Comparison of ENCODE assay signal across 8 mouse cellular contexts in genomic region chr1:134708274-134708673, GRCm38 (mm10).
DNase-seq lines count a peak whose midpoint lies in the region; ATAC-seq lines count a peak whose summit lies in the region.

No protein-coding gene starts in this region.

- H3K4me2 ChIP-seq in heart, embryonic 14.5 days (ENCODE audit: low read length) = peak overlapping the region; percentile 97
- peak overlapping the region; percentile 96 for H3K4me2 ChIP-seq in midbrain, embryonic 11.5 days

- no peak overlapping the region for H3K27ac ChIP-seq in heart, embryonic 14.5 days (replicated peaks in 1 of 2; ENCODE audit: control insufficient read depth in 1 of 2, insufficient read depth in 1 of 2, low read depth in 2 of 2, low read length in 2 of 2)
- peak overlapping the region; percentile 94 for H3K27ac ChIP-seq in hindbrain, embryonic 10.5 days
- no peak overlapping the region for H3K27ac ChIP-seq in midbrain, embryonic 11.5 days (ENCODE audit: low read depth, low read length)

- H3K36me3 ChIP-seq in heart, embryonic 14.5 days (ENCODE audit: control insufficient read depth, insufficient read depth, low read length) = no peaks in the 10 kb centered on the region
- no peaks in the 10 kb centered on the region for H3K36me3 ChIP-seq in hindbrain, embryonic 10.5 days
- H3K36me3 ChIP-seq in midbrain, embryonic 11.5 days (ENCODE audit: control insufficient read depth, insufficient read depth, low read length) = no peaks in the 10 kb centered on the region

- peaks cover 11 to 21% of the 10 kb centered on the region in 2 experiments; a peak in 3 of 4 replicates for H3K4me1 ChIP-seq in heart, embryonic 14.5 days (ENCODE audit: control insufficient read depth in 2 of 2, insufficient read depth in 2 of 2, low read length in 2 of 2)
- H3K4me1 ChIP-seq in hindbrain, embryonic 10.5 days (replicated peaks) = peaks cover 82% of the 10 kb centered on the region
- peaks cover 30% of the 10 kb centered on the region for H3K4me1 ChIP-seq in midbrain, embryonic 11.5 days (ENCODE audit: control insufficient read depth, insufficient read depth, low read length)

- no peaks in the 10 kb centered on the region for H3K9me3 ChIP-seq in heart, embryonic 14.5 days (ENCODE audit: control insufficient read depth, low read length)
- H3K9me3 ChIP-seq in hindbrain, embryonic 10.5 days = no peaks in the 10 kb centered on the region
- no peaks in the 10 kb centered on the region for H3K9me3 ChIP-seq in midbrain, embryonic 11.5 days (ENCODE audit: control insufficient read depth, low read length)

- H3K9ac ChIP-seq in heart, embryonic 14.5 days (ENCODE audit: low read length) = no peak overlapping the region
- peak overlapping the region; percentile 89 for H3K9ac ChIP-seq in midbrain, embryonic 11.5 days (ENCODE audit: low read length)

- ATAC-seq in heart, embryonic 14.5 days (ENCODE audit: insufficient number of reproducible peaks, insufficient read depth, low FRiP score, low read depth) = no peak
- ATAC-seq in midbrain, embryonic 11.5 days (ENCODE audit: low FRiP score) = no peak
- no peak for ATAC-seq in erythroblast, adult 5-6 weeks (replicated peaks; ENCODE audit: low FRiP score, poor library complexity, severe bottlenecking)

- WGBS in heart, embryonic 14.5 days = 19% methylated on average over 8 of the region's 8 CpGs
- WGBS in hindbrain, embryonic 10.5 days = 8% methylated on average over 8 of the region's 8 CpGs
- WGBS in midbrain, embryonic 11.5 days = 6% methylated on average over 8 of the region's 8 CpGs

- no peak for DNase-seq in heart, postnatal 25 days (ENCODE audit: low spot score)
- peak; percentile 30 for DNase-seq in cerebellum, adult 8-10 months
- DNase-seq in hindbrain, embryonic 10.5 days (ENCODE audit: low spot score) = no peak
- DNase-seq in midbrain, embryonic 11.5 days (ENCODE audit: low spot score, missing footprints) = no peak
- no peak for DNase-seq in adipocyte (ENCODE audit: low spot score)
- DNase-seq in gastrocnemius, postnatal 25 days = no peak

- intact Hi-C loops in heart, postnatal 25 days (cut with DNase I) = no loop called here

- H3K27me3 ChIP-seq in heart, embryonic 14.5 days (ENCODE audit: control insufficient read depth, insufficient read depth, low read length) = peaks cover 73% of the 10 kb centered on the region
- H3K27me3 ChIP-seq in hindbrain, embryonic 10.5 days (ENCODE audit: insufficient read depth, poor library complexity, severe bottlenecking) = peaks cover 80% of the 10 kb centered on the region
- H3K27me3 ChIP-seq in midbrain, embryonic 11.5 days (ENCODE audit: control insufficient read depth, insufficient read depth, low read length) = peaks cover 24% of the 10 kb centered on the region

- H3K4me3 ChIP-seq in heart, embryonic 14.5 days (ENCODE audit: control insufficient read depth in 1 of 2, insufficient read depth in 1 of 2, low read depth in 1 of 2, low read length in 2 of 2) = peak overlapping the region in 1 of 2 experiments; percentile 52; a peak in 2 of 4 replicates
- peak overlapping the region; percentile 73 for H3K4me3 ChIP-seq in hindbrain, embryonic 10.5 days
- peak overlapping the region; percentile 61 for H3K4me3 ChIP-seq in midbrain, embryonic 11.5 days (ENCODE audit: low read depth, low read length)
